Mouse (Mus musculus) neutrophil, adult 5-6 weeks (primary cell): ENCODE data around the gene Timm50. TPM values are rescaled to one million over a fixed set of nuclear protein-coding genes. Genes with fewer than 3 reads are reported as not detected.
A peak's percentile ranks its signal among the peaks of the same experiment; 100 is the strongest.

Source experiments
- ATAC-seq: fragments of 151-379, 151-347 bp; 2 replicates; pipeline ENCODE4 v1.8.0; 2017; ENCODE audit warnings: mild to moderate bottlenecking, moderate TSS enrichment; ENCODE audit not compliant: insufficient number of reproducible peaks, poor library complexity, low FRiP score, severe bottlenecking; ENCODE audit errors: extremely low read depth
- total RNA-seq: library from RNA; stranded (forward); fragments of 200-1000 nt; gene quantifications from 2 replicates; pipeline ENCODE4 v1.2.3, GENCODE M21; 2017

The Timm50 gene
- total RNA-seq, 1 experiment from 2014 or later = 10.0 TPM

- no peak for ATAC-seq
Measured at GRCm38 (mm10) chr7:28278279-28278652, 33.6 kb downstream of the Timm50 start.

DNA sequence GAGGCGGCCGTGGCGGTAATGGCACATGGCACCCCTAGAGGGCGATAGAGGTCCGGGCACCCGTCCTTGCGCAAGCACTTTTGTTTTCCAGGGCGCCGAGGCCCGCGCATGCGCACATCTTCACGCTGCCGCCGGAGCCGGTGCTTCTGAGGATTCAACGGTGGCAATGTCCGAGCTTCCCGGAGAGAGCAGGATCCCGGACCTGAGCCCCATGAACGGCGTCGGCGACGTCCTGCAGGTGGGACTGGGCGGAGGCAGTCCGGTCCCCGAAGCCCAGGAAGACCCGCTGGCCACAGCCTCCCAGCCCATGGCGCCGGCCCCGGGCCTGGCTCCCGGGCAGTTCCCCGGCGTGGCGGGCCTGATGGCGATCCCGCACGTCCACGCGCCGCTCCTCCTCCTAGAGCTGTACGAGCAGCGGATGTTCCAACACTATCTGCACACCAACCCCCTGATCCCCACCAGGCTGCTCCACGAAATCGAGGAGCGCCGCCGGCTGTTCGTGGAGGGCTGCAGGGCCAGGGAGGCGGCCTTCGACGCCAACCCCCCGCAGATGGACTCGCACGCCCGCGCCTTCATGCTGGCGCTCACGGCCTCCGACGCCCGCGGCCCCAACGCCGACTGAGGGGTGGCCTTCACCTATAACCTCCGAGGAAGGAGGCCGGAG lies 34.1 kb downstream of the Timm50 start, which contains the start of gene Eid2b:
Gene Eid2b (plus strand): TSS at position 125 of the 664 bp plus-strand sequence.
- peak; percentile 96 for ATAC-seq

GRCm38 (mm10) chr7:28277237-28277614 lies 34.6 kb downstream of the Timm50 start:
- no peak for ATAC-seq

GRCm38 (mm10) chr7:28271761-28272160 lies 40.1 kb downstream of the Timm50 start:
- ATAC-seq = no peak

GRCm38 (mm10) chr7:28269355-28269754 lies 42.5 kb downstream of the Timm50 start:
- no peak for ATAC-seq

GRCm38 (mm10) chr7:28268576-28268975 lies 43.3 kb downstream of the Timm50 start:
- ATAC-seq = no peak

GRCm38 (mm10) chr7:28268042-28268531 lies 43.8 kb downstream of the Timm50 start:
- no peak for ATAC-seq

DNA sequence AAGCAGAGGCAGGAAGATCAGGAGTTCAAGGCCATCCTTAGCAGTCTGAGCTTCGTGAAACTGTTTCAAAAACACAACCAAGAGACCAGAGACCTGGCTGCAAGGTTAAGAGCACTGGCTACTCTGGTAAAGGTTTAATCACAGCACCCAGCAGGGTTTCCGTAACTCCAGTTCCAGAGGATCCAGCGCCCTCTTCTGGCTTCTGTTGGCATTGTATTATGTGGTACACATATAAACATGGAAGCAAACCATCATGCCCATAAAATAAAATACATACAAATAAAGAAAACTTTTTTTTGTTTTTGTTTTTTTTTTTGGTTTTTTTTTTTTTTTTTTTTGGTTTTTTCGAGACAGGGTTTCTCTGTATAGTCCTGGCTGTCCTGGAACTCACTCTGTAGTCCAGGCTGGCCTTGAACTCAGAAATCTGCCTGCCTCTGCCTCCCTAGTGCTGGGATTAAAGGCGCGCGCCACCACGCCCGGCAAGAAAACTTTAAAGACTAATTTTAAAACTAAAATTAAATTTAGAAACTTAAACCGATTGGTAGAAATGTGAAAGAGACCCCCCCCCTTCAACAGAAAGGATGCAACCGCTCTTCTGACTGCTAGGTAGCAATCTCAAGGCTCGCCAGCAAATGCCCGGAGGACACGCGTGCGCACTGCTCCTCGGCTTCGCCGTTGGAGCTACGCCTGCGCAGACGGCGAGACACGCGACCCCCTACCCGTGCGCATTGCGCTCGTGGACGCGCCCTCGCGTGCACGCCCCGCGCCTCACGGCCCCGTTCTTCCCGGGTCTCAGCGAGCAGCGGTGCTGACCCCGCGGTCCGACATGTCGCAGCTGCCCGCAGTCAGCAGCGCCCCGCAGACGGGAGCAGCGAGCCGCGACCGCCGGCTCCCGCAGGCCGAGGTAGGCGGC lies 44.5 kb downstream of the Timm50 start, which contains the start of gene Eid2:
Gene Eid2 (plus strand): TSS at position 753 of the 913 bp plus-strand sequence.
- no peak for ATAC-seq

- ATAC-seq = no peak
Measured at GRCm38 (mm10) chr7:28265391-28265790, 46.5 kb downstream of the Timm50 start.

GRCm38 (mm10) chr7:28263786-28264185 lies 48.1 kb downstream of the Timm50 start:
- no peak for ATAC-seq

DNA sequence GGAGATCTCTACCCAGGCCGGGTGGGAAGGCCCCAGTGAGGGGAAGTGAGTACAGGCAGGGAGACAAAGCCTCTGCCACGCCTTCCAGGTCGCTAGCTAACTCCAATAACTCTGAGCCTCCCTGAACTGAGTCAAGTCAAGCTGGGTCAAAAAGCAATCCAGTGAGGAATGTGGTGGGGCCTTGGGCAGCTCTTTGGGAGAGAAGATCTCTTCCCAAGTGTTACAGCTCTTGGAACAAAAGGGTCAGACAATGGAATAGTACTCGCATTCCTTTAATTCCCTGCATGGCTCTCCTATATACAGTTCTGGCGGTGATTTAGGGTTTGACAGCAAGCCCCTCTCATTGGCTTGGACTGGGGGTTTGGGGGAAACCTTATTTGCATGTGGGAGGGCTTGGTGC lies 49.0 kb downstream of the Timm50 start:
- ATAC-seq = no peak

Other genes starting within 250 kb of the Timm50 start
- 0.23 and 0.74 TPM in 2 replicates for gene Fcgbp, start 240.8 kb downstream of the Timm50 start, total RNA-seq
- not detected in 2 replicates for gene 9530053A07Rik, start 182.6 kb downstream of the Timm50 start, total RNA-seq
- 49.8 and 55.4 TPM in 2 replicates for gene Fbl, start 142.4 kb downstream of the Timm50 start, total RNA-seq
- 11.5 and 13.2 TPM in 2 replicates for gene Dyrk1b, start 132.6 kb downstream of the Timm50 start, total RNA-seq
- 1.2 TPM in 1 of 2 replicates, not detected in the other for gene Eid2, start 44.2 kb downstream of the Timm50 start, total RNA-seq
- gene Eid2b, start 34.3 kb downstream of the Timm50 start, total RNA-seq = 5.0 and 5.9 TPM in 2 replicates
- gene Selenov, start 20.9 kb downstream of the Timm50 start, total RNA-seq = not detected in 2 replicates
- gene Dll3, start 9.8 kb downstream of the Timm50 start, total RNA-seq = 0.12 and 0.47 TPM in 2 replicates
- gene Supt5, start 26.7 kb upstream of the Timm50 start, total RNA-seq = 118 and 126 TPM in 2 replicates
- gene Rps16, start 38.6 kb upstream of the Timm50 start, total RNA-seq = 700 and 800 TPM in 2 replicates
- 32.6 and 39.7 TPM in 2 replicates for gene Plekhg2, start 60.5 kb upstream of the Timm50 start, total RNA-seq
- 496 and 563 TPM in 2 replicates for gene Zfp36, start 68.2 kb upstream of the Timm50 start, total RNA-seq
- gene Med29, start 80.6 kb upstream of the Timm50 start, total RNA-seq = 9.1 and 9.8 TPM in 2 replicates
- 218 and 230 TPM in 2 replicates for gene Paf1, start 80.9 kb upstream of the Timm50 start, total RNA-seq
- gene Gmfg, start 125.4 kb upstream of the Timm50 start, total RNA-seq = 1,008 and 1,024 TPM in 2 replicates
- 0.37 and 0.47 TPM in 2 replicates for gene Lrfn1, start 139.9 kb upstream of the Timm50 start, total RNA-seq
- gene Ifnl2, start 198.4 kb upstream of the Timm50 start, total RNA-seq = not detected in 2 replicates
- not detected in 2 replicates for gene Ifnl3, start 210.8 kb upstream of the Timm50 start, total RNA-seq
- not detected in 2 replicates for gene Sycn, start 228.8 kb upstream of the Timm50 start, total RNA-seq
- gene Nccrp1, start 235.2 kb upstream of the Timm50 start, total RNA-seq = 0.49 and 0.70 TPM in 2 replicates